Mouse (Mus musculus) ES-E14 (cell line): ENCODE data around the gene Fndc3b. TPM values are rescaled to one million over a fixed set of nuclear protein-coding genes. Genes with fewer than 3 reads are reported as not detected.

ENCODE experiments used
- DNase-seq: peaks from one replicate; pipeline ENCODE4 v3.0.0-alpha.2; 2013; ENCODE audit warnings: low read depth, low spot score
- H3K27ac ChIP-seq: 2 replicates; pipeline ENCODE4 v1.5.1; 2012; ENCODE audit warnings: low read depth, mild to moderate bottlenecking, low read length, moderate library complexity, mixed read lengths; ENCODE audit not compliant: poor library complexity, insufficient read depth, severe bottlenecking
- H3K36me3 ChIP-seq: 2 replicates; pipeline ENCODE4 v1.6.1; 2012; ENCODE audit warnings: mild to moderate bottlenecking, low read length, moderate library complexity, mixed read lengths; ENCODE audit not compliant: control insufficient read depth, poor library complexity, insufficient read depth, severe bottlenecking
- H3K4me1 ChIP-seq, 2 experiments: fragments of 150-350 bp in 1 of 2; sonication (generic) in 1 of 2; 2 replicates each; pipeline ENCODE4 v1.6.1; 2012; ENCODE audit warnings: low read length in 2 of 2, mild to moderate bottlenecking in 1 of 2, mixed read lengths in 1 of 2; ENCODE audit not compliant: control insufficient read depth in 2 of 2, insufficient read depth in 2 of 2, poor library complexity in 1 of 2
- H3K4me3 ChIP-seq, 2 experiments: fragments of 150-350 bp in 1 of 2; sonication (generic) in 1 of 2; 2 replicates each; pipeline ENCODE4 v1.5.1; 2012; ENCODE audit warnings: low read length in 2 of 2, low read depth in 1 of 2, mild to moderate bottlenecking in 1 of 2, mixed read lengths in 1 of 2; ENCODE audit not compliant: insufficient read depth in 1 of 2, poor library complexity in 1 of 2, severe bottlenecking in 1 of 2
- H3K9ac ChIP-seq: 2 replicates; pipeline ENCODE4 v1.6.1; 2012; ENCODE audit warnings: low read depth, mild to moderate bottlenecking, low read length, mixed read lengths; ENCODE audit not compliant: poor library complexity, insufficient read depth, severe bottlenecking
- H3K9me3 ChIP-seq: fragments of 150-350 bp; sonication (generic); 2 replicates; pipeline ENCODE4 v1.6.1; 2012; ENCODE audit warnings: low read depth, mild to moderate bottlenecking, low read length; ENCODE audit not compliant: control insufficient read depth, insufficient read depth
- CHD2 ChIP-seq: IDR thresholded peaks from 2 replicates; pipeline ENCODE4 v1.6.1; 2014; ENCODE audit warnings: mild to moderate bottlenecking, low read depth, low read length, inconsistent platforms
- HCFC1 ChIP-seq: IDR thresholded peaks from 2 replicates; pipeline ENCODE4 v1.6.1; 2012; ENCODE audit warnings: low read length, inconsistent platforms, borderline replicate concordance; ENCODE audit not compliant: insufficient read depth
- MAFK ChIP-seq: IDR thresholded peaks from 2 replicates; pipeline ENCODE4 v1.6.1; 2014; ENCODE audit warnings: mild to moderate bottlenecking, low read depth, low read length, inconsistent platforms; ENCODE audit not compliant: insufficient read depth
- ZC3H11A ChIP-seq: IDR thresholded peaks from 2 replicates; pipeline ENCODE4 v1.6.1; 2012; ENCODE audit warnings: low read depth, mild to moderate bottlenecking, inconsistent platforms, low read length, borderline replicate concordance
- ZNF384 ChIP-seq: IDR thresholded peaks from 2 replicates; pipeline ENCODE4 v1.6.1; 2012; ENCODE audit warnings: low read depth, low read length, inconsistent platforms
- in situ Hi-C, 2 experiments: fragments of 600-800 bp; cut with MboI; formaldehyde crosslinking; loops; one replicate each; pipeline ENCODE4 v1.15.1; 2025; ENCODE audit warnings: low sequenced_read_pairs in 2 of 2, inconsistent platforms in 1 of 2; ENCODE audit not compliant: unreplicated experiment in 2 of 2
- total RNA-seq: library from RNA; depleted of rRNA; stranded (reverse); fragments of 300-350 nt; gene quantifications from 2 replicates; pipeline ENCODE4 v1.2.3, GENCODE M21; 2012

Gene Fndc3b
- total RNA-seq, 1 experiment, result 16.6 TPM

DNA sequence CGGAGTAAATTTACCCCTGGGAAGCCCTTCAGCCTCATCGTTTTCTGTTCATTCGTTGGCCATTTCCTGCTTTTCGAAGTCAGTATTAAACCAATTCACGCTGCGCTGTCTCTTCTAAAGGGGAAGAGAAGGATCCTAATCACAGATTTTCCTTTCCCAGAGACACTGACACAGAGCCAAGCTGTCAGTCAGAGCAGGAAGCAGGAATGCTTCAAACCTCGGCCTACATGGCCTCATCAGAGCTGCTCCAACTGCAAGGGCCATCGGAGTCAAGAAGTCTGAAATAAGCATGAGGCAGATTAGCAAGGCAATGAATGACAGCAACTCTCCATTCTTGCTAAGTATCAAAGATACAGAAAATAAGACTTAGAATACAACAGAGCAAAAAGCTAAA lies 85.5 kb downstream of the Fndc3b start:
- no peak overlapping the region for H3K4me3 ChIP-seq
- H3K27ac ChIP-seq, result no peak overlapping the region
- DNase-seq, result no peak
- in situ Hi-C loops, result no loop called here
- no peak overlapping the region for H3K9ac ChIP-seq
- H3K4me1 ChIP-seq, result no peaks in the 10 kb centered on the region
- TF ChIP-seq ZC3H11A, result no peak
- no peak for TF ChIP-seq ZNF384
- TF ChIP-seq MAFK, result no peak
- no peak for TF ChIP-seq CHD2
- no peak for TF ChIP-seq HCFC1
- no peaks in the 10 kb centered on the region; the same call in 1 of the 2 replicates for H3K36me3 ChIP-seq
- no peaks in the 10 kb centered on the region for H3K9me3 ChIP-seq

- Histone ChIP-seq H3K36me3 (no peaks in the 10 kb centered on the region; the same call in 1 of the 2 replicates), H3K9me3 (no peaks in the 10 kb centered on the region), H3K4me1 (no peaks in the 10 kb centered on the region), H3K27ac (no peak overlapping the region), H3K4me3 (no peak overlapping the region), H3K9ac (no peak overlapping the region)
- no peak for DNase-seq
- TF ChIP-seq ZNF384 (no peak), CHD2 (no peak)
- in situ Hi-C loops, result no loop called here
Observed at GRCm38 (mm10) chr3:27624974-27625591, 86.0 kb downstream of the Fndc3b start.

- in situ Hi-C loops, result no loop called here
- H3K36me3 ChIP-seq, result no peaks in the 10 kb centered on the region; the same call in 1 of the 2 replicates
- no peak for DNase-seq
- H3K4me1 ChIP-seq, result no peaks in the 10 kb centered on the region
- H3K27ac ChIP-seq, result no peak overlapping the region
- no peak overlapping the region for H3K9ac ChIP-seq
- no peak overlapping the region for H3K4me3 ChIP-seq
- H3K9me3 ChIP-seq, result no peaks in the 10 kb centered on the region
- no peak for TF ChIP-seq HCFC1
- no peak for TF ChIP-seq CHD2
- no peak for TF ChIP-seq ZC3H11A
- TF ChIP-seq ZNF384, result no peak
- TF ChIP-seq MAFK, result no peak
Observed at GRCm38 (mm10) chr3:27622451-27622850, 88.7 kb downstream of the Fndc3b start.

- Histone ChIP-seq H3K9me3 (no peaks in the 10 kb centered on the region), H3K36me3 (no peaks in the 10 kb centered on the region; the same call in 1 of the 2 replicates), H3K27ac (no peak overlapping the region), H3K9ac (no peak overlapping the region), H3K4me1 (no peaks in the 10 kb centered on the region), H3K4me3 (no peak overlapping the region)
- DNase-seq, result no peak
- in situ Hi-C loops, result no loop called here
- no peak for TF ChIP-seq HCFC1
- no peak for TF ChIP-seq ZNF384
- TF ChIP-seq CHD2, result no peak
- TF ChIP-seq ZC3H11A, result no peak
- TF ChIP-seq MAFK, result no peak
Observed at GRCm38 (mm10) chr3:27621176-27621575, 89.9 kb downstream of the Fndc3b start.

DNA sequence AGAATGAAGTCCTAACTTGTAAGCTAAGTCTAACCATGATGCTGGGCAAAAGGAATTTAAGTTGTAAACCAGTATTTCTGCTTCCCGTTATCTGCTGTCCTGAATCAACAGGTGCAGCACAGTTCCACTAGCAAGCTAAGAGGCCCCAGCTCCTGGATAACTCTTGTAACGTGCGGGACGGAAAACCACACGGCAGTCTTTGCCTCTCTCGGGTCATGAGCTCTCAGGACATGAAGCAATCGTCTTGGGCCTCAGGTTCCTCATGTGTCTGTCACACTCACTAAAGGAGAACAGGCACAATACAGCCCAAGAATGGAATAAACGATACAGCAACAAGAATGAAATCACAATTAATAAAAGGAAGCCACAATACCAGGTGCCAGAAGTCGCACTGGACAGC lies 93.4 kb downstream of the Fndc3b start:
- Histone ChIP-seq H3K36me3 (peaks cover 2% of the 10 kb centered on the region; the same call in 1 of the 2 replicates), H3K4me3 (no peak overlapping the region), H3K4me1 (no peaks in the 10 kb centered on the region), H3K9ac (no peak overlapping the region), H3K9me3 (no peaks in the 10 kb centered on the region), H3K27ac (no peak overlapping the region)
- in situ Hi-C loops, result no loop called here
- DNase-seq, result no peak
- TF ChIP-seq CHD2 (no peak), MAFK (no peak)
